Mouse (Mus musculus) G1E (cell line): Measurements from ENCODE around the gene Cracr2b. TPM values are rescaled to one million over a fixed set of nuclear protein-coding genes. Genes with fewer than 3 reads are reported as not detected.

ENCODE experiments used
- ATAC-seq: 2 replicates; pipeline ENCODE4 v1.8.0; 2016; ENCODE audit warnings: mild to moderate bottlenecking; ENCODE audit not compliant: insufficient number of reproducible peaks, poor library complexity, low FRiP score, severe bottlenecking; ENCODE audit errors: extremely low read depth
- DNase-seq: peaks from one replicate; pipeline ENCODE4 v3.0.0; 2012; ENCODE audit warnings: low spot score
- H3K27me3 ChIP-seq: 2 replicates; pipeline ENCODE4 v1.6.1; 2012; ENCODE audit warnings: mild to moderate bottlenecking, low read length, inconsistent platforms; ENCODE audit not compliant: insufficient read depth
- H3K36me3 ChIP-seq: replicated peaks from 2 replicates; pipeline ENCODE3; 2012; ENCODE audit warnings: mild to moderate bottlenecking, inconsistent platforms
- H3K4me1 ChIP-seq: 2 replicates; pipeline ENCODE4 v1.6.1; 2012; ENCODE audit warnings: low read depth, low read length, inconsistent platforms, mixed read lengths; ENCODE audit not compliant: insufficient read depth
- H3K4me3 ChIP-seq: 2 replicates; pipeline ENCODE4 v1.5.1; 2012; ENCODE audit warnings: low read depth, mild to moderate bottlenecking, inconsistent platforms, low read length, moderate library complexity, mixed read lengths
- H3K9me3 ChIP-seq: replicated peaks from 2 replicates; pipeline ENCODE4 v1.6.1; 2012; ENCODE audit warnings: inconsistent platforms
- CTCF ChIP-seq: IDR thresholded peaks from 2 replicates; pipeline ENCODE4 v1.5.1; 2012; ENCODE audit warnings: low read depth, low read length, inconsistent platforms, mixed read lengths
- GATA1 ChIP-seq: IDR thresholded peaks from 2 replicates; pipeline ENCODE4 v1.6.1; 2012; ENCODE audit warnings: borderline replicate concordance, low read length, inconsistent platforms, mixed read lengths
- GATA2 ChIP-seq: IDR thresholded peaks from 2 replicates; pipeline ENCODE4 v1.6.1; 2012; ENCODE audit warnings: low read depth, low read length, inconsistent platforms, borderline replicate concordance
- POLR2AphosphoS5 ChIP-seq: IDR thresholded peaks from 2 replicates; pipeline ENCODE4 v1.6.1; 2012; ENCODE audit warnings: low read depth, low read length, inconsistent platforms; ENCODE audit not compliant: insufficient replicate concordance
- TAL1 ChIP-seq: conservative IDR thresholded peaks from 2 replicates; pipeline ENCODE4 v1.6.1; 2012; ENCODE audit warnings: low read depth, low read length, inconsistent platforms, mixed read lengths
- polyA plus RNA-seq: library from polyadenylated mRNA; stranded (reverse); fragments of >175 nt; gene quantifications from 2 replicates; pipeline ENCODE4 v1.2.3, GENCODE M21; 2012
- total RNA-seq, 2 experiments: library from RNA; stranded (forward) in 1 of 2; stranded (reverse) in 1 of 2; fragments of 200-1000 nt in 1 of 2; fragments of >200 nt in 1 of 2; fragmentation: Nextera tagmentation in 1 of 2; gene quantifications; 2 replicates each; pipeline ENCODE4 v1.2.3; 2014 to 2017

Gene Cracr2b
- total and polyA plus RNA-seq, 3 experiments, result 0.44 TPM; not detected in 2

GRCm38 (mm10) chr7:141484186-141485120 lies 23.6 kb downstream of the Cracr2b start:
- Histone ChIP-seq H3K4me1 (peaks cover 19% of the 10 kb centered on the region), H3K27me3 (peaks cover 2% of the 10 kb centered on the region; the same call in 1 of the 2 replicates)
- no peak for ATAC-seq

GRCm38 (mm10) chr7:141485186-141485585 lies 24.3 kb downstream of the Cracr2b start:
- Histone ChIP-seq H3K9me3 (0 out of 2 replicates have a peak, but pooled peaks cover 2% of the 10 kb centered on the region), H3K4me3 (no peak overlapping the region), H3K36me3 (peaks cover 95% of the 10 kb centered on the region), H3K4me1 (peaks cover 19% of the 10 kb centered on the region), H3K27me3 (peaks cover 2% of the 10 kb centered on the region; the same call in 1 of the 2 replicates)
- DNase-seq, result no peak
- TF ChIP-seq GATA1 (no peak), TAL1 (no peak), POLR2AphosphoS5 (no peak), CTCF (no peak), GATA2 (no peak)
- ATAC-seq, result no peak

More at GRCm38 (mm10) chr7:141484186-141485120, 23.6 kb downstream of the Cracr2b start:
- no peak for DNase-seq
- Histone ChIP-seq H3K4me3 (no peak overlapping the region), H3K36me3 (peaks cover 92% of the 10 kb centered on the region), H3K9me3 (0 out of 2 replicates have a peak, but pooled peaks cover 2% of the 10 kb centered on the region)
- TF ChIP-seq CTCF (no peak), POLR2AphosphoS5 (no peak), GATA1 (no peak), GATA2 (no peak), TAL1 (no peak)

DNA sequence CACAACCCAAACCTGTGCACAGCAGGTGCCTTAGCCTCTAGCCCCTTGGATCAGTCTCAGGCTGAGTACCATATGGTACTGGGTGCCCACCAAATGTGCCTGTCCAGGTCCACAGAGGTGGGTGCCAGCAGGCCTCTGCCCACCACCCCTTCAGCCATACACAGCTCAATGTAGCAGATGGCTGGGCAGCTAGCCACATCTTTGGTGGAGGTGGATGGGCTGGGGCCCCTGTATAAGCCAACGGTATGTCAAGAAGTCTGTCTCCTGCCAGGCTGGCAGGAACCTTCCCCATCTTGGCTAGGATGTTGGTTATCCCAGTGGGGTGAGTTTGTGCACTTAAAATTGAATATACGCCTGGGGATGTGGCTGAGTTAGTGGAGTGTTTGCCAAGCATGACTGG lies 24.7 kb downstream of the Cracr2b start:
- TF ChIP-seq CTCF, result no peak
- TF ChIP-seq POLR2AphosphoS5, result no peak
- no peak for TF ChIP-seq GATA2
- no peak for TF ChIP-seq TAL1
- TF ChIP-seq GATA1, result no peak
- DNase-seq (no peak), ATAC-seq (no peak)
- Histone ChIP-seq H3K36me3 (peaks cover 95% of the 10 kb centered on the region), H3K4me1 (peaks cover 15% of the 10 kb centered on the region), H3K9me3 (0 out of 2 replicates have a peak, but pooled peaks cover 2% of the 10 kb centered on the region), H3K4me3 (no peak overlapping the region), H3K27me3 (peaks cover 2% of the 10 kb centered on the region; the same call in 1 of the 2 replicates)

DNA sequence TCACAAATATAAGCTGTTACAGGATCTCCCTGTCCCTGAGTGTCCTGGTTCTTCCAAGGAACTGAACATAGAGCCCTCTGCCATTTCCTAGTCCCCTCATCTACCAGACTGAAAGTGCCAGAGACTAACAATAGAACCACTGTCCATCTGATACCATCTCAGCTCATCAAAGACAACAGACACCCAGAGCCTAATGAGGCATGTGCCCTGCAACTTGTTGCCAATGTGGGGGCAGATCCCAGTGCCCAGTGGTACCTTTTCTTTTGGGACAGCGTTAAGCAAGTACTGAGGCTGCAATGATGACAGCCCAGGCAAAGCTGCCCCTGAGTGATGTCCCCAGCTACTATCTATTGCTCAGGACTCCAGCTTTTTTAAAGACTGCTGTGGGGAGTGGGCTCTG lies 25.3 kb downstream of the Cracr2b start:
- TF ChIP-seq POLR2AphosphoS5 (no peak), GATA2 (no peak), TAL1 (no peak), CTCF (no peak)
- no peak for ATAC-seq
- H3K27me3 ChIP-seq, result peaks cover 2% of the 10 kb centered on the region; the same call in 1 of the 2 replicates
- H3K4me1 ChIP-seq, result peaks cover 9% of the 10 kb centered on the region
- no peak for DNase-seq
- H3K4me3 ChIP-seq, result no peak overlapping the region
- H3K9me3 ChIP-seq, result 0 out of 2 replicates have a peak, but pooled peaks cover 2% of the 10 kb centered on the region
- H3K36me3 ChIP-seq, result peaks cover 95% of the 10 kb centered on the region

DNA sequence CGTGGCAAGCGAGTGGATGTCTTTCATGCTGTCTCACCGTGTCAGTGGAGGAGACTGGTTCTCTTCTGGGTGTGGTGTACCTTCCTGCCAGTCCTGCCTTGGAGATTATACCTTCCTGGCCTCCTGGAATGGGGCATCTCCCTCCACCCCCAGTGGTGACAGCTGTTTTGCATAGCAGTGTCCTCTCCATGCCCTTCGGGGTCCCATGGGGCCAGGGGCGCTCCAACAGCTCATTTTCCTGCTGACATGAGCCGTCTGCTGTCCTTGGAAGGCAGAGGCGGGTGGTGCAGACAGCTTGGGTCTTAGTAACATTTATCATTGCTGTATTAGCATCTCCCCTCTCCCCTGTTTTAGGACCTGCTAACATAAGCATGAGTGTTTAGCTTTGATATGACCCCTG lies 26.2 kb downstream of the Cracr2b start:
- Histone ChIP-seq H3K36me3 (peaks cover 95% of the 10 kb centered on the region), H3K4me1 (peaks cover 7% of the 10 kb centered on the region), H3K27me3 (no peaks in the 10 kb centered on the region), H3K4me3 (no peak overlapping the region), H3K9me3 (no peaks in the 10 kb centered on the region)
- ATAC-seq, result no peak
- DNase-seq, result no peak
- TF ChIP-seq TAL1, result no peak
- TF ChIP-seq POLR2AphosphoS5, result no peak
- TF ChIP-seq GATA2, result no peak
- no peak for TF ChIP-seq GATA1
- TF ChIP-seq CTCF, result no peak

- peaks cover 94% of the 10 kb centered on the region for H3K36me3 ChIP-seq
- no peaks in the 10 kb centered on the region for H3K27me3 ChIP-seq
Measured at GRCm38 (mm10) chr7:141491151-141491550, 30.3 kb downstream of the Cracr2b start.

More at GRCm38 (mm10) chr7:141491151-141491550, 30.3 kb downstream of the Cracr2b start:
- H3K9me3 ChIP-seq, result no peaks in the 10 kb centered on the region
- H3K4me3 ChIP-seq, result no peak overlapping the region
- no peak for DNase-seq
- TF ChIP-seq CTCF (no peak), POLR2AphosphoS5 (no peak), TAL1 (no peak), GATA2 (no peak)
- ATAC-seq, result no peak; the same call in 1 of the 2 replicates
- H3K4me1 ChIP-seq, result 0 out of 2 replicates have a peak, but pooled peaks cover 2% of the 10 kb centered on the region
